Mouse (Mus musculus) forebrain, embryonic 16.5 days (tissue): Measurements from ENCODE around the gene Ccnf. TPM values are rescaled to one million over a fixed set of nuclear protein-coding genes. Genes with fewer than 3 reads are reported as not detected.

Experiments used
- ATAC-seq: fragments of 200-750 bp; cut with Nextera tagmentation; 2 replicates; pipeline ENCODE4 v1.8.0; 2017; ENCODE audit warnings: mild to moderate bottlenecking, moderate library complexity
- H3K27ac ChIP-seq: fragments of 300-500 bp; sonication (generic); 2 replicates; pipeline ENCODE4 v1.5.1; 2014; ENCODE audit warnings: low read length, control low read depth
- H3K27me3 ChIP-seq: fragments of 300-500 bp; sonication (generic); replicated peaks from 2 replicates; pipeline ENCODE4 v1.6.1; 2014; ENCODE audit warnings: low read length; ENCODE audit not compliant: control insufficient read depth, insufficient read depth
- H3K36me3 ChIP-seq: fragments of 300-500 bp; sonication (generic); 2 replicates; pipeline ENCODE4 v1.6.1; 2014; ENCODE audit not compliant: control insufficient read depth, insufficient read depth
- H3K4me1 ChIP-seq: fragments of 300-500 bp; sonication (generic); replicated peaks from 2 replicates; pipeline ENCODE4 v1.6.1; 2014; ENCODE audit warnings: low read length; ENCODE audit not compliant: control insufficient read depth, insufficient read depth
- H3K4me2 ChIP-seq: fragments of 300-500 bp; sonication (generic); 2 replicates; pipeline ENCODE4 v1.6.1; 2014; ENCODE audit warnings: mild to moderate bottlenecking, low read length, control low read depth
- H3K4me3 ChIP-seq: fragments of 300-500 bp; sonication (generic); replicated peaks from 2 replicates; pipeline ENCODE4 v1.5.1; 2014; ENCODE audit warnings: mild to moderate bottlenecking, low read length, control low read depth
- H3K9ac ChIP-seq: fragments of 300-500 bp; sonication (generic); replicated peaks from 2 replicates; pipeline ENCODE4 v1.6.1; 2014; ENCODE audit warnings: low read depth, low read length, control low read depth
- H3K9me3 ChIP-seq: fragments of 300-500 bp; sonication (generic); 2 replicates; pipeline ENCODE4 v1.6.1; 2016; ENCODE audit warnings: low read length; ENCODE audit not compliant: control insufficient read depth
- WGBS: fragments of 180-500 bp; shearing (Covaris S2); extraction: QIAGEN DNeasy Blood & Tissue Kit; methylation state at CpG from one replicate; pipeline ENCODE4 v1.1.7; 2014; 5-methylcytosine and 5-hydroxymethylcytosine counted together
- microRNA-seq: library from miRNA; unstranded; fragments of <30 nt; microRNA quantifications from one replicate; pipeline ENCODE4, GENCODE M21; 2017
- polyA plus RNA-seq: library from polyadenylated mRNA; unstranded; fragments of >200 nt; fragmentation: Nextera tagmentation; extraction: Ambion mirVana; gene quantifications from 2 replicates; pipeline ENCODE4 v1.2.1, GENCODE M21; 2015

The Ccnf gene
- polyA plus RNA-seq, 1 experiment from 2014 or later = 26.0 TPM

- Histone ChIP-seq H3K27me3 (no peaks in the 10 kb centered on the region), H3K4me3 (no peak overlapping the region), H3K4me2 (no peak overlapping the region), H3K9ac (no peak overlapping the region), H3K4me1 (peaks cover 9% of the 10 kb centered on the region), H3K9me3 (no peaks in the 10 kb centered on the region), H3K36me3 (no peaks in the 10 kb centered on the region), H3K27ac (no peak overlapping the region)
- WGBS = 1% methylated on average over 3 of the region's 3 CpGs
- no peak for ATAC-seq
These were observed 77.9 kb downstream of the Ccnf start for GRCm38 (mm10) chr17:24173423-24173822.

Small RNA genes lying within 50 kb of the gene (microRNA-seq; reads per million reads assigned to microRNA genes)
- gene Mir5134 = 1.9 reads per million
- not detected for gene Mir6965

Other genes with a start within 250 kb of the Ccnf start
- gene Prss27, start 213.3 kb downstream of the Ccnf start, polyA plus RNA-seq = 0.26 and 0.49 TPM in 2 replicates
- gene Kctd5, start 178.0 kb downstream of the Ccnf start, polyA plus RNA-seq = 94.0 and 98.5 TPM in 2 replicates
- 59.4 and 62.9 TPM in 2 replicates for gene Pdpk1, start 100.6 kb downstream of the Ccnf start, polyA plus RNA-seq
- 25.5 and 28.2 TPM in 2 replicates for gene Amdhd2, start 87.7 kb downstream of the Ccnf start, polyA plus RNA-seq
- gene Atp6v0c, start 81.8 kb downstream of the Ccnf start, polyA plus RNA-seq = 881 and 1,064 TPM in 2 replicates
- gene Tbc1d24, start 45.9 kb downstream of the Ccnf start, polyA plus RNA-seq = 20.6 and 24.6 TPM in 2 replicates
- gene Ntn3, start 42.0 kb downstream of the Ccnf start, polyA plus RNA-seq = 4.7 and 5.2 TPM in 2 replicates
- gene Tedc2, start 30.6 kb downstream of the Ccnf start, polyA plus RNA-seq = 10.2 and 12.2 TPM in 2 replicates
- 0.47 and 0.97 TPM in 2 replicates for gene Abca17, start 99.6 kb upstream of the Ccnf start, polyA plus RNA-seq
- gene Abca3, start 100.5 kb upstream of the Ccnf start, polyA plus RNA-seq = 23.9 and 29.6 TPM in 2 replicates
- gene Rnps1, start 163.1 kb upstream of the Ccnf start, polyA plus RNA-seq = 362 and 389 TPM in 2 replicates
- gene Eci1, start 175.2 kb upstream of the Ccnf start, polyA plus RNA-seq = 30.4 and 34.8 TPM in 2 replicates
- 6.2 and 9.5 TPM in 2 replicates for gene Dnase1l2, start 191.6 kb upstream of the Ccnf start, polyA plus RNA-seq
- gene E4f1, start 218.8 kb upstream of the Ccnf start, polyA plus RNA-seq = 37.9 and 54.0 TPM in 2 replicates
- gene Pgp, start 218.9 kb upstream of the Ccnf start, polyA plus RNA-seq = 50.5 and 54.0 TPM in 2 replicates
- 0.39 and 0.92 TPM in 2 replicates for gene Bricd5, start 222.4 kb upstream of the Ccnf start, polyA plus RNA-seq
- gene Mlst8, start 227.6 kb upstream of the Ccnf start, polyA plus RNA-seq = 38.9 and 42.4 TPM in 2 replicates
- 18.8 and 30.4 TPM in 2 replicates for gene Caskin1, start 237.1 kb upstream of the Ccnf start, polyA plus RNA-seq